Mouse (Mus musculus) layer of hippocampus, adult 6 months (tissue): ENCODE measurements around the gene Rpl29. TPM values are rescaled to one million over a fixed set of nuclear protein-coding genes. Genes with fewer than 3 reads are reported as not detected.

Source experiments
- long read RNA-seq, 2 experiments: library from polyadenylated mRNA; unstranded; transcript quantifications; one replicate each; pipeline ENCODE4 v2.0.0; 2019 to 2020
- polyA plus RNA-seq: library from polyadenylated mRNA; unstranded; fragments of <200 nt; fragmentation: Nextera tagmentation; gene quantifications from 2 replicates; pipeline ENCODE4 v1.2.3, GENCODE M21; 2021

Rpl29 gene
- 582 and 680 TPM in 2 replicates for polyA plus RNA-seq
- long read RNA-seq, experiment 1, transcript Rpl29-204 (3 exons, 845 nt): minor isoform, 13 of 431 reads
- long read RNA-seq, experiment 1, transcript Rpl29-201 (4 exons, 710 nt): minor isoform, 30 of 431 reads
- long read RNA-seq, experiment 1, transcript Rpl29-206 (4 exons, 466 nt): minor isoform, 9 of 431 reads
- long read RNA-seq, experiment 1, transcript Rpl29-203 (4 exons, 733 nt): major isoform, 368 of 431 reads
- long read RNA-seq, experiment 1, partial matches to known transcripts: 9 of 431 reads
- long read RNA-seq, experiment 1, other reads (novel, unspliced or antisense): 1 of 431 reads
- long read RNA-seq, experiment 2, transcript Rpl29-203 (4 exons, 733 nt): major isoform, 19 of 26 reads
- long read RNA-seq, experiment 2, partial matches to known transcripts: 1 of 26 reads
- long read RNA-seq, experiment 2, other reads (novel, unspliced or antisense): 3 of 26 reads

DNA sequence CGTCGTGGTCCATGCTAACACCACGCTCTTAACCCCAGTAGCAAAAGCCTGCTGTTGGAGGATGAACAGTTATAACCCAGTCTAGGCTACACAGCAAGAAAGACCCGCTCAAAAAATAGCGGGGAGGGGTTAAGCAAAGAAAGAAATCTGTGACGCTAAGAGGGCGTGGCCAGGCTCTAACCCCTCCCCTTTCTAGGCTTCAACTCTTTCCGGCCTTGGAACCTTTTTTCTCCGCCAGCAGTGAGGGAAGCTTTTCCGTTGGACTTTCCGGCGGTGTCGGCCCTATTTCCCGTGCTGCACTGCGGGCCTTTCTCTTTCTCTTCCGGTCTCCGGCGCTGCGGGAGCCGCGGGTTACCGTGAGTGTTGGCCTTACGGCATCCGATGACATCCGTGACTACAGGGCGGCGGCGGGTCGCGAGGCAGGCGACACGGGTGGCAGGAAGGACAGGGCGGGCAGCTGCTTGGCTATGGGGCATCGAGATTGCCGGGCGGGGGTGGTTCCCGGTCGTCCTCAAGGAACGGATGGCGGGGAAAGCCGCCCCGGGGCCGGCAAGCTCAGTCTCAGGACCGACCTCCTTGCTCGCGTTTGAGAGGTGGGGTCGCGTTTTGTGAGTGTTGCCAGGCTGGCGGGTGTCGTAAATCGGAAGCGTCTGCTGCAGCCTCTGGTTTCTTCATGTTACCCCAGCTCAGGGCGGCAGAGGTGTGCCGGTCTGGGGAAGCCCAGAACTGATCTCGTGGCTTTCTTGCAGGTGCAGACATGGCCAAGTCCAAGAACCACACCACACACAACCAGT, at the start of gene Rpl29:
Gene Rpl29 (plus strand): TSS at position 234 of the 794 bp plus-strand sequence.

DNA sequence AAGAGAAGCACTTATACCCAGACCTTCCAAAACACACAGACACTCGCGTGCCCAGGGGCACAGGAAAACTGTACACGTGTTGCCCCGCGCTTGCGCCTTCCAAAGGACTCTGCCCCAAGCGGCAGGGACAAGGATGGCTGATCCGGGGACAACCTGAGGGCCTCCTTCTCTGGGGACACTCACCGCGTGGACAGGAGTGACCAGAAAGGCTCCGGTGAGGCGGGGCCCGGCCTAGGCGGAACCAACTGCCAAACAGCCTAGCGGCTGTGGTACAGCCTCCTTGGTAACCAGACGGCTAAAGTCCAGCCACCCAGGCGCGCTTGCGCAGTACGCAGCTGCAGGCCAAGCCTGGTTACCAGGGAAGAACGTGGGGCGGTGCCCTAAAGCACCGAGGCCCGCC, 18.1 kb downstream of the Rpl29 start, which contains the start of the genes Abhd14b and Abhd14a:
Gene Abhd14b (plus strand): TSS at position 112 of the 400 bp plus-strand sequence.
Gene Abhd14a (minus strand): TSS at position 331 of the 400 bp plus-strand sequence.

DNA sequence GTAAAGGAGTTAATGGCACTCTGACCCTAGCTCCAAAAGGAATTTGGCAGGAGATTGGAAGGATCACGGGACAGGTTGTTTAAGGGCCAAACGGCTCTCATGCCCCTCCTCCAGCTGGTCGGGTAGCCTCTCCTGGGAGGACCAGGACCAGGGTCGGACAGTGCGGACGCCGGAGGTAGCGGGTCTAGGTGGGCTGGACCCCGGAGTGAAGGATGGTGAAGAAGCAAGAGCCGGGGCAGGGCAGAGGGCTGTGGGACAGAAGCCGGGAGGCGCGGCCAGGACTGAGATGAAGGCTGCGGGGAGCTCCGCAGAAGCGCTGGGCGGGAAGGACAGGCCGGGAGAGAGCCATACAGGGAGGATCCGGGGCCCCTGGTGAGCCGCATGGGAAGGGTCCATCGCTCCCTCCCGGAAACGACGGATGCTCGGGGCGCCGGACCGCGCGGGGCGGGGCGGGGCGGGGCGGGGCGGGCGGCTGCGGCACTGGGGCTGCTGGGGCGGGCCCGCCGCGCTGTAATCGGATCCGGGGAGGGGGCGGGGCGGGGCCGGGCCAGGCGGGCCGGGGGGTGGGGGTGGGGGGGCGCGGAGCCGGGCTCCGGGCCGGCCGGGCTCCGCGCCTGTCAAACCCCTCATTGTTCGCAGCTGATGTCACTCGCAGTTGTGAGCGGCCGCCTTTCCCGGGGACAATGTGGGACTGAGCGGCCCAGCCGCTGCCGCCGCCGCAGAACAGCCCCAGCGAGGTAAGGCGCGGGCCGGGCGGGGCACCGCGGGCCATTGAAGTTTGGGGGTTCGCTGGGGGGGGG, 24.2 kb downstream of the Rpl29 start, which contains the start of gene Pcbp4:
Gene Pcbp4 (plus strand): TSS at position 21 of the 800 bp plus-strand sequence.

DNA sequence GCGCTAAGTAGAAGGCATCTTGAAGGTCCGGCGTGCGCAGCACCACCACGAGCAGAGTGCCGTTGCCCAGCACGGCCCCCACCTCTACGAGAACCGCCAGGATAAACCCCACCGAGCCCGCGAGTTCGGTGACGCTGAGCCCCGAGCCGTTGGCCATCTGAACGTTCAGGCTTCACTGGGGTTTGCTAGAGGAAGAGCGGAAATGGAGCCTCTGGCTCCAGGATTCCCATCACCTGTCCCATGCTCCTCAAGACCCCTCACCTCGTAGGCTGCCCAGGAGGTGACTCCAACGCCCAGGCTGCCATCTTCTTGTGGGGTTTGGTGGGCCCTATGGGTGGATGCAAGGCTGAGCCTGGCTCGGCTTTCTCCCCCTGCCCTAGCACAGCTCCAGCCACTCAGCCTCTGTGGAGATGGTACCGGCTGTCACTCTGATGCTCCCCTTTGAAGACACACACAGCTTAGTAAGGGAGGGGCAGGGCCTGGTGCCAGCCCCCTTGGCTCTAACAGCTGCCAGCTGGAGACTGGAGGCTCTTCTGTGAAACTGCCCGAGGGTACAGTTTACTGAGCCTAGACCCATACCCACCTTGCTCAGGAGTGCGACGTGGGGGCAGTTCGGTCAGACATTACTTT, 36.4 kb downstream of the Rpl29 start, which contains the start of gene Gpr62:
Gene Gpr62 (minus strand): TSS at position 368 of the 630 bp plus-strand sequence.

DNA sequence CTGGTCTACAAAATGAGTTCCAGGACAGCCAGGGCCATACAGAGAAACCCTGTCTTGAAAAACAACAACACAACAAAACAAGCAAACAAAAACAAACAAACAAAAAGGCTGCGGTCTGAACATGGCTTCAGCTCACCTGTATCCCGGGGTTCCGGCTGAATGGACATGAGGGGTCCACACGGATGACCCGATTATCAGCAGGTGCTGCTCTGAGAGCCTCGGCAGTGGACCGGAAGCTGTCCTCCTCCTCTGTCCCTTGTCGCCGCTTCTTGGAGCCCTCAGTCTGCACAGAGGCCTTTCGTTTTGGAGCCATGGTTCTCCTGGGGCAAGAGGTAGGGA, 46.4 kb downstream of the Rpl29 start, which contains the start of gene Rrp9:
Gene Rrp9 (plus strand): TSS at position 301 of the 339 bp plus-strand sequence.

DNA sequence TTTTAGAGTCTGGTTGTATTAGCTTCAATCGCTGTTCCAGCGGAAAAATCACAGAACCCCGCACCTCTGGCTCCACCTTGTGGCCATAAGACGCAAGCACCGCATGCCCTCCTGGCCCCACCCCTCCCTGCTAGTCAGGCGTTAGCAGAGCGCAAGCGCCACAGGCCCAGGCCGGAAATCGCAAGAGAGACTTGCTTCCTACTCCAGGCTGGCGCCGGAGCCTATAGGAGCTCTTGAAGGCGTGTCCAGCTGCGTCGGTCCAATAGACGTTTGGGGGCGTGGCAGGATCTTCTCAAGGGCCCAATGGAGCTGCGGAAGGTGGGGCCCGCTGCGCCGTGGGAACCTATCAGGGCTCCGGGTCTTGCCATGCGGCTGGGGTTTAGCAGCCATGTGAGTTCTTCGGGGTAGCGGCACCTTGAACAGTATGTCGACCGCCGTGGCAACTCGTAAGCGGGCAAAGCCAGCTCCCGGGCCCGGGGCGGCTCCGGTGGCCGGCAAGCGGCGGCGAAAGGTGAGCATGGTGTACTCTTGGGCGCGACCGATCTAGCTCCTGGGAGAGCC, 47.8 kb downstream of the Rpl29 start, which contains the start of gene Parp3:
Gene Parp3 (minus strand): TSS at position 26 of the 561 bp plus-strand sequence.

Other genes with a start within 250 kb of the Rpl29 start
- gene Ppm1m, start 229.7 kb upstream of the Rpl29 start, polyA plus RNA-seq: 16.0 and 20.8 TPM in 2 replicates
- gene Twf2, start 226.3 kb upstream of the Rpl29 start, polyA plus RNA-seq: 58.5 and 63.2 TPM in 2 replicates
- gene Tlr9, start 206.9 kb upstream of the Rpl29 start, polyA plus RNA-seq: 0.38 and 0.40 TPM in 2 replicates
- gene Alas1, start 180.8 kb upstream of the Rpl29 start, polyA plus RNA-seq: 78.2 and 79.3 TPM in 2 replicates
- gene Poc1a, start 148.4 kb upstream of the Rpl29 start, polyA plus RNA-seq: 23.8 and 25.6 TPM in 2 replicates
- gene Dusp7, start 60.8 kb upstream of the Rpl29 start, polyA plus RNA-seq: 12.0 and 14.6 TPM in 2 replicates
- gene Acy1, start 8.9 kb downstream of the Rpl29 start, polyA plus RNA-seq: 7.1 and 10.5 TPM in 2 replicates
- gene Abhd14b, start 18.0 kb downstream of the Rpl29 start, polyA plus RNA-seq: 11.8 and 17.3 TPM in 2 replicates
- gene Abhd14a, start 18.2 kb downstream of the Rpl29 start, polyA plus RNA-seq: 61.5 and 66.8 TPM in 2 replicates
- 59.2 and 69.0 TPM in 2 replicates for gene Pcbp4, start 23.8 kb downstream of the Rpl29 start, polyA plus RNA-seq
- gene Gpr62, start 36.5 kb downstream of the Rpl29 start, polyA plus RNA-seq: 8.8 and 11.7 TPM in 2 replicates
- gene Rrp9, start 46.5 kb downstream of the Rpl29 start, polyA plus RNA-seq: 23.3 and 24.9 TPM in 2 replicates
- gene Parp3, start 47.5 kb downstream of the Rpl29 start, polyA plus RNA-seq: 3.5 and 3.9 TPM in 2 replicates
- not detected in 2 replicates for gene Iqcf1, start 70.5 kb downstream of the Rpl29 start, polyA plus RNA-seq
- gene Iqcf5, start 85.1 kb downstream of the Rpl29 start, polyA plus RNA-seq: not detected in 2 replicates
- gene Iqcf3, start 132.2 kb downstream of the Rpl29 start, polyA plus RNA-seq: not detected in 2 replicates
- gene Iqcf4, start 141.5 kb downstream of the Rpl29 start, polyA plus RNA-seq: not detected in 2 replicates
- gene Iqcf6, start 197.1 kb downstream of the Rpl29 start, polyA plus RNA-seq: not detected in 2 replicates
- gene Grm2, start 226.6 kb downstream of the Rpl29 start, polyA plus RNA-seq: 25.8 and 37.1 TPM in 2 replicates